Mouse (Mus musculus) stomach, postnatal 0 days (tissue): ENCODE measurements around the gene Pdk4. TPM values are rescaled to one million over a fixed set of nuclear protein-coding genes. Genes with fewer than 3 reads are reported as not detected.

Experiments
- ATAC-seq: fragments of 200-750 bp; cut with Nextera tagmentation; 2 replicates; pipeline ENCODE4 v1.8.0; 2017; ENCODE audit not compliant: low FRiP score, low TSS enrichment
- DNase-seq: peaks from one replicate; pipeline ENCODE4 v3.0.0-alpha.2; 2016; ENCODE audit warnings: low spot score
- H3K27ac ChIP-seq: fragments of 300-500 bp; sonication (generic); replicated peaks from 2 replicates; pipeline ENCODE4 v1.5.1; 2014; ENCODE audit warnings: mild to moderate bottlenecking, control low read depth
- H3K27me3 ChIP-seq: fragments of 300-500 bp; sonication (generic); 2 replicates; pipeline ENCODE4 v1.6.1; 2014; ENCODE audit warnings: low read length; ENCODE audit not compliant: control insufficient read depth, insufficient read depth
- H3K36me3 ChIP-seq: fragments of 300-500 bp; sonication (generic); 2 replicates; pipeline ENCODE4 v1.6.1; 2014; ENCODE audit warnings: low read length, mixed read lengths; ENCODE audit not compliant: control insufficient read depth, insufficient read depth
- H3K4me1 ChIP-seq: fragments of 300-500 bp; sonication (generic); replicated peaks from 2 replicates; pipeline ENCODE4 v1.6.1; 2014; ENCODE audit warnings: antibody characterized with exemption; ENCODE audit not compliant: control insufficient read depth, insufficient read depth
- H3K4me2 ChIP-seq: fragments of 300-500 bp; sonication (generic); replicated peaks from 2 replicates; pipeline ENCODE4 v1.6.1; 2014; ENCODE audit warnings: low read depth, mild to moderate bottlenecking, control low read depth, moderate library complexity
- H3K4me3 ChIP-seq: fragments of 300-500 bp; sonication (generic); 2 replicates; pipeline ENCODE4 v1.5.1; 2014; ENCODE audit warnings: low read depth, low read length, control low read depth
- H3K9ac ChIP-seq: fragments of 300-500 bp; sonication (generic); 2 replicates; pipeline ENCODE4 v1.6.1; 2014; ENCODE audit warnings: mild to moderate bottlenecking, low read length, control low read depth, mixed read lengths
- H3K9me3 ChIP-seq: fragments of 300-500 bp; sonication (generic); 2 replicates; pipeline ENCODE4 v1.6.1; 2016; ENCODE audit warnings: low read length; ENCODE audit not compliant: control insufficient read depth
- CTCF ChIP-seq: IDR thresholded peaks from 2 replicates; pipeline ENCODE4 v1.5.1; 2016; ENCODE audit warnings: antibody characterized with exemption, low read depth, mild to moderate bottlenecking, moderate library complexity
- EP300 ChIP-seq: optimal IDR thresholded peaks from 2 replicates; pipeline ENCODE3; 2016; ENCODE audit warnings: antibody characterized with exemption
- WGBS: fragments of 180-500 bp; shearing (Covaris S2); extraction: QIAGEN DNeasy Blood & Tissue Kit; methylation state at CpG from one replicate; pipeline ENCODE4 v1.1.7; 2014; 5-methylcytosine and 5-hydroxymethylcytosine counted together
- polyA plus RNA-seq: library from polyadenylated mRNA; unstranded; fragments of >200 nt; fragmentation: Nextera tagmentation; extraction: Ambion mirVana; gene quantifications from 2 replicates; pipeline ENCODE4 v1.2.1, GENCODE M21; 2015

The Pdk4 gene
- polyA plus RNA-seq, 1 experiment from 2014 or later, result 18.9 TPM

DNA sequence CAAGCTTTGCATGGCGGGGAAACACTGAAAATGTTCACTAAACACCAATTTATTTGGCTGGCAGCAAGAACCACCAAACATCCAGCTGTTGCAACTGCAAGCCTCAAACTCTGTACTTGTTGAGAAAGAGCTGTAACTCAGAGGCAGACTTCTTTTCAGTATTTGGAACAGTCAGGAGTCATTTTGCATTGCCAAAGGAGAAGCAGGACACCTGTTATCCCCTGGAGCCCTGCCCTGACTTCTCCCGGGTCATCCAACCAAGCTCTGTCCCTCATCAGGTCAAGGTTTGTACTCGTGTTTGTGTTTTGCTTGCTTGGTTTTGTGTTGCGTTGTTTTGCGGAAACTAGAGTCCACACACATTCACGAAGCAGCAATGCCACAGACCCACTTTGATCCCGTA, 11.1 kb downstream of the Pdk4 start:
- ATAC-seq (no peak), DNase-seq (no peak)
- Histone ChIP-seq H3K4me2 (no peak overlapping the region), H3K4me1 (no peaks in the 10 kb centered on the region), H3K9me3 (no peaks in the 10 kb centered on the region), H3K27me3 (no peaks in the 10 kb centered on the region), H3K27ac (no peak overlapping the region), H3K4me3 (no peak overlapping the region), H3K9ac (no peak overlapping the region), H3K36me3 (peaks cover 18% of the 10 kb centered on the region)
- 90% methylated on average over 7 of the region's 7 CpGs for WGBS
- no peak for TF ChIP-seq EP300
- TF ChIP-seq CTCF, result no peak

GRCm38 (mm10) chr6:5482270-5482783, 13.8 kb downstream of the Pdk4 start:
- no peak overlapping the region for H3K4me2 ChIP-seq
- H3K27ac ChIP-seq, result no peak overlapping the region
- DNase-seq (no peak), ATAC-seq (peak; percentile 26; the same call in 1 of the 2 replicates)
- H3K4me1 ChIP-seq, result no peaks in the 10 kb centered on the region
- peaks cover 18% of the 10 kb centered on the region for H3K36me3 ChIP-seq
- H3K4me3 ChIP-seq, result no peak overlapping the region
- no peaks in the 10 kb centered on the region for H3K27me3 ChIP-seq
- TF ChIP-seq EP300 (no peak), CTCF (no peak)
- no peaks in the 10 kb centered on the region for H3K9me3 ChIP-seq
- H3K9ac ChIP-seq, result no peak overlapping the region
- WGBS, result 66% methylated on average over 3 of the region's 3 CpGs

DNA sequence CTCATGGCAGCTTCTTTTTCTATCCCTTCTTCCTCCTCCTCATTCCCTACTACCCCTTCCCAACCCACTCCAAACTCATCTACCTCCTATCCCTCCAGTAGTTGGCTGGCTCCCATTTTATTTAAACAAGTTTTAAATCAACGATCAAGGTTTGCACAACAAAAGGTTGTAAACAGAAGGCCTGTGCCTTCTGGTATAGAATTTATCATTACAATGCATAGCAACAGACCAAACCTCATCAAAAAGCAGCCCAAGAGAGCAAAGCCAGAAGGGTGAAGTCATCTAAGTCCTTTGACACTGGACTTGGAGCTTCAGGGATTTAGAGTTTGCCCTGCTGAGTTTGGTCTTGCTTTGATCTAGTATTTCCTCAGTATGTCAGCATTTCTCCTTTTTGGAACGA, 15.0 kb downstream of the Pdk4 start:
- H3K4me1 ChIP-seq, result no peaks in the 10 kb centered on the region
- DNase-seq (no peak), ATAC-seq (no peak)
- TF ChIP-seq CTCF, result no peak
- TF ChIP-seq EP300, result no peak
- peaks cover 11% of the 10 kb centered on the region for H3K36me3 ChIP-seq
- H3K9ac ChIP-seq, result no peak overlapping the region
- no peak overlapping the region for H3K4me3 ChIP-seq
- H3K9me3 ChIP-seq, result no peaks in the 10 kb centered on the region
- H3K27ac ChIP-seq, result no peak overlapping the region
- H3K27me3 ChIP-seq, result no peaks in the 10 kb centered on the region
- H3K4me2 ChIP-seq, result no peak overlapping the region
- WGBS, result 81% methylated on average over 2 of the region's 2 CpGs

DNA sequence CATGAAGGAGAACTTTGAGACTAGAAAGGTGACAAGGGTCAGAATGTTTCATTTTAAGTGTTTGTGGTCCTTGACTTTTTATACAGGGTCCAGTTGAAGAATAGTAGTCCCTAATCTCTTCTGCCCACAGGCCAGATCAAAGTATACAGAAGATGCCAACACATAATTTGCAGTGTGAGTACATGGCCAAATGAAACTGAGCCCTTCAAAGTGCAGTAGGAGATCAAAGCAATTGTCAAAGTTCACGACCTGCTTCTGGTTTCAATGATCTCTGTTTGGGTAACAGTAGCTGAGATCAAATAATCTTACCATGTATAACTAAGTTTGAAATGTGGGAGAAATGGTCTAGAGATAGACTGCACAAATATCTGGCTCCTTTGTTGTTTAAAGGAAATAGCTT, 22.1 kb downstream of the Pdk4 start:
- H3K36me3 ChIP-seq, result no peaks in the 10 kb centered on the region
- H3K9ac ChIP-seq, result no peak overlapping the region
- no peak overlapping the region for H3K4me2 ChIP-seq
- no peaks in the 10 kb centered on the region for H3K9me3 ChIP-seq
- no peak overlapping the region for H3K4me3 ChIP-seq
- DNase-seq, result no peak
- H3K27me3 ChIP-seq, result no peaks in the 10 kb centered on the region
- WGBS, result 33% methylated on average over 1 of the region's 1 CpGs
- H3K4me1 ChIP-seq, result no peaks in the 10 kb centered on the region
- H3K27ac ChIP-seq, result no peak overlapping the region
- ATAC-seq, result no peak
- no peak for TF ChIP-seq EP300
- no peak for TF ChIP-seq CTCF

DNA sequence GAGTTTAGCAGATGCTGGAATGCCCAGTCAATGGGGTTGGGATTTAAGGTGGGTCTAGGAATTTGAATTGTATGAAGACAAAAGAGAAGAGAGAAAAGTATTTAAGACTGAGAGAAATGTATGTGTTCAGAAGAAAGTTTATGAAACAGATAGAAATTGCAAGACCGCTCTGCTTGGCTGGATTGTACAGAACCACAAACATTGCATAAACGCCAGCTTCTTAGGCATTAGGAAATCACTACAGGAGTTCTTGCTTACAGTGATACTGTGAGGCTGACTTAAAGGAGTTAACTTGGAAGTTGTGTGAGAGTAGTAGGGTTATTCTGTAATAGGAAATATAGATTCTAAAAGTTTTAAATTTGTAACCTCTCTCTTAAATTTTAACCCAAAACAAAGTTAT, 23.4 kb downstream of the Pdk4 start:
- no peaks in the 10 kb centered on the region for H3K4me1 ChIP-seq
- WGBS, result 84% methylated on average over 2 of the region's 2 CpGs
- DNase-seq, result no peak

DNA sequence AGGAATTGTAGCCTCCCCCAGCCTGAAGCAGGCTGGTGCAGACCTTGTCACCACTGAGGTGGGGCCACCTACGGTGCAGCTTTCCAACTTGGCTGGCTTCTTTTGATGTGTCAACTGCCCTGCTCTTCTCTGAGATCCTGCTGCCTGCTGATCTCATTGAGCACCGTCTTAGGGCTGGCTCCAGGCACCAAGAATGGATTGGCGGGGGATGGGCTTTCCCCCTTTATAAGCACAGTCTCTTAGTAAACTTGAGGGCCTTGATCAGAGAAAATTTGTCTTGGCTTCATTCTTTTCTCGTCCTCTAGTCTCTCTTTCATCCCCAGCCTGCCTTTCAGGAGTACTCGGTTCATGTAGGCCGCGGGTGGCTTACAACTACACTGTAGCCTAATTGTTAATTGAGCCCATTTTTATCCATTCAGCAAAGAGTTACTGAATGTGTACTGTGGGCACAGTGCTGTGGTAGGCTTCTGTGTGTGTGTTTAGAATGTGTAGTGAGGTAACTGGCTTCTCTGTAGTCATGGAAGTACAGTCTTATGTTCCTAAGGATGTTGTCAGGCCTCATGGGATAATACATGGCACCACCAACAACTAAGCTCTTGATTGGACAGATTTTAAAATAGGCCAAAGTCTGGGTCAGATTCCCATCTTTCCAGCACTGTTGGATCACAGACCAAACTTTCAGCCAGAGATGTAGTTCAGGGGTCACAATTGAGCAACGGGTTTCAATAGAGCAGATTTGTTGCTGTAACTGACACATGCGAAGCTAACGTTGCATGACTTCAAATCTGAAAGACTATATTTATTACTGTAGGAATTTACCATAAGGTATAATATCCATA, 25.4 kb downstream of the Pdk4 start:
- Histone ChIP-seq H3K9me3 (no peaks in the 10 kb centered on the region), H3K4me1 (no peaks in the 10 kb centered on the region), H3K9ac (no peak overlapping the region), H3K27me3 (no peaks in the 10 kb centered on the region), H3K27ac (no peak overlapping the region), H3K36me3 (no peaks in the 10 kb centered on the region), H3K4me2 (no peak overlapping the region), H3K4me3 (no peak overlapping the region)
- TF ChIP-seq EP300 (no peak), CTCF (no peak)
- 81% methylated on average over 10 of the region's 10 CpGs for WGBS
- DNase-seq (no peak), ATAC-seq (no peak)

More for the DNA sequence above, 23.4 kb downstream of the Pdk4 start:
- no peak overlapping the region for H3K4me2 ChIP-seq
- H3K9ac ChIP-seq, result no peak overlapping the region
- ATAC-seq, result no peak
- no peaks in the 10 kb centered on the region for H3K9me3 ChIP-seq
- H3K27ac ChIP-seq, result no peak overlapping the region
- H3K4me3 ChIP-seq, result no peak overlapping the region
- no peak for TF ChIP-seq EP300
- H3K27me3 ChIP-seq, result no peaks in the 10 kb centered on the region
- H3K36me3 ChIP-seq, result no peaks in the 10 kb centered on the region
